10 mouse cellular contexts compared by ENCODE assay signal in genomic region chr9:54438246-54438645, GRCm38 (mm10).
DNase-seq lines count a peak whose midpoint lies in the region; ATAC-seq and TF ChIP-seq lines count a peak whose summit lies in the region.
"Had no signal": no experiment of that assay in that cellular context is flagged by ENCODE, and none has a peak within 500 bp of the region (broad histone marks: within the 10 kb centered on the region; RNA-seq: fewer than 3 reads in every experiment).

No protein-coding gene starts in this region.

- peak; percentile 79 for ATAC-seq in forebrain, embryonic 16.5 days
- ATAC-seq in erythroblast, adult 5-6 weeks (replicated peaks; ENCODE audit: low FRiP score, poor library complexity, severe bottlenecking) = no peak

- no peaks in the 10 kb centered on the region for H3K27me3 ChIP-seq in MEL (ENCODE audit: control insufficient read depth in 1 of 2, insufficient read depth in 2 of 2, low read length in 2 of 2)
- H3K27me3 ChIP-seq in forebrain, embryonic 16.5 days (replicated peaks; ENCODE audit: control insufficient read depth, insufficient read depth, low read length) = no peaks in the 10 kb centered on the region
- H3K27me3 ChIP-seq: limb, embryonic 15.5 days had no signal

- no peak overlapping the region for H3K27ac ChIP-seq in left cerebral cortex, adult 2 months
- no peak overlapping the region for H3K27ac ChIP-seq in MEL (ENCODE audit: control insufficient read depth, low read depth, low read length)
- H3K27ac ChIP-seq in bone marrow macrophage, adult 2 months (ENCODE audit: insufficient read depth, low read depth, low read length) = no peak overlapping the region
- no peak overlapping the region for H3K27ac ChIP-seq in forebrain, embryonic 16.5 days (ENCODE audit: low read length)
- H3K27ac ChIP-seq: limb, embryonic 15.5 days had no signal

- no peak for TF ChIP-seq POLR2A in MEL (IDR thresholded peaks at IDR 0.05; ENCODE audit: control insufficient read depth in 1 of 2, insufficient read depth in 1 of 2, low read depth in 1 of 2, low read length in 2 of 2, poor library complexity in 1 of 2)
- no peak for TF ChIP-seq POLR2A in bone marrow macrophage, adult 2 months (IDR thresholded peaks at IDR 0.05; ENCODE audit: borderline replicate concordance, low read depth, low read length)

- intact Hi-C loops in left cerebral cortex, adult 2 months (cut with DNase I) = loop anchor here (1.0 kb wide), 1 partner anchor 109 kb away; no protein-coding TSS in a partner anchor

- peak; percentile 72 for TF ChIP-seq CTCF in left cerebral cortex, adult 2 months (IDR thresholded peaks at IDR 0.05)
- peak; percentile 76 to 87 (median 84) for TF ChIP-seq CTCF in MEL (IDR thresholded peaks at IDR 0.05 in 2 of 3, conservative IDR thresholded peaks at IDR 0.05 in 1 of 3; ENCODE audit: control insufficient read depth in 1 of 3, insufficient read depth in 1 of 3, low read depth in 2 of 3, low read length in 3 of 3, poor library complexity in 1 of 3, severe bottlenecking in 1 of 3)
- peak; percentile 84 for TF ChIP-seq CTCF in bone marrow macrophage, adult 2 months (IDR thresholded peaks at IDR 0.05; ENCODE audit: low read depth, low read length)

- no peak overlapping the region for H3K9ac ChIP-seq in MEL (ENCODE audit: control insufficient read depth, low read depth, low read length, poor library complexity, severe bottlenecking)
- no peak overlapping the region for H3K9ac ChIP-seq in forebrain, embryonic 16.5 days (replicated peaks; ENCODE audit: low read depth, low read length)
- H3K9ac ChIP-seq: limb, embryonic 15.5 days had no signal

- DNase-seq in left cerebral cortex, adult 2 months (ENCODE audit: extremely low spot score in 1 of 2, low spot score in 2 of 2) = peak in 1 of 2 experiments; percentile 27
- DNase-seq in left cerebral cortex, adult 8-10 months (ENCODE audit: low spot score in 2 of 2) = no peak
- DNase-seq in MEL (ENCODE audit: low read depth, low spot score) = peak; percentile 64
- peak; percentile 27 to 71 for DNase-seq in kidney, postnatal 36 days
- DNase-seq in retina, embryonic 14.5 days (ENCODE audit: low spot score) = peak; percentile 81

- peak; percentile 88 for TF ChIP-seq RAD21 in MEL (IDR thresholded peaks at IDR 0.05; ENCODE audit: low read depth, low read length)

- no peak overlapping the region for H3K4me3 ChIP-seq in left cerebral cortex, adult 2 months
- no peak overlapping the region for H3K4me3 ChIP-seq in MEL (ENCODE audit: control insufficient read depth in 1 of 2, insufficient read depth in 1 of 2, low read depth in 2 of 2, low read length in 2 of 2)
- H3K4me3 ChIP-seq in bone marrow macrophage, adult 2 months (ENCODE audit: insufficient read depth, low read length) = no peak overlapping the region
- no peak overlapping the region for H3K4me3 ChIP-seq in forebrain, embryonic 16.5 days (replicated peaks; ENCODE audit: low read length)
- H3K4me3 ChIP-seq: erythroblast, embryonic 14.5 days; limb, embryonic 15.5 days had no signal

- H3K79me2 ChIP-seq in MEL (ENCODE audit: control insufficient read depth, insufficient read depth, low read length, poor library complexity) = no peaks in the 10 kb centered on the region

- H3K36me3 ChIP-seq in MEL (ENCODE audit: control insufficient read depth in 1 of 2, insufficient read depth in 2 of 2, low read length in 2 of 2) = no peaks in the 10 kb centered on the region
- no peaks in the 10 kb centered on the region for H3K36me3 ChIP-seq in forebrain, embryonic 16.5 days (ENCODE audit: control insufficient read depth, insufficient read depth)
- H3K36me3 ChIP-seq: limb, embryonic 15.5 days had no signal

- H3K4me2 ChIP-seq in forebrain, embryonic 16.5 days (ENCODE audit: low read length) = no peak overlapping the region
- H3K4me2 ChIP-seq: limb, embryonic 15.5 days had no signal

- no peak for TF ChIP-seq EP300 in MEL (IDR thresholded peaks at IDR 0.05; ENCODE audit: low read depth in 1 of 2, low read length in 2 of 2)

- 20% methylated on average over 2 of the region's 2 CpGs for WGBS in forebrain, embryonic 16.5 days

- H3K9me3 ChIP-seq in MEL (replicated peaks; ENCODE audit: insufficient read depth, low read length) = no peaks in the 10 kb centered on the region
- no peaks in the 10 kb centered on the region for H3K9me3 ChIP-seq in forebrain, embryonic 16.5 days (ENCODE audit: control insufficient read depth, low read length)
- H3K9me3 ChIP-seq: limb, embryonic 15.5 days had no signal

- no peaks in the 10 kb centered on the region for H3K4me1 ChIP-seq in MEL (ENCODE audit: control insufficient read depth in 1 of 2, insufficient read depth in 2 of 2, low read length in 2 of 2)
- H3K4me1 ChIP-seq in bone marrow macrophage, adult 2 months (ENCODE audit: control insufficient read depth, insufficient read depth, low read length) = peaks cover 7% of the 10 kb centered on the region; the same call in 1 of the 2 replicates
- no peaks in the 10 kb centered on the region for H3K4me1 ChIP-seq in forebrain, embryonic 16.5 days (replicated peaks; ENCODE audit: control insufficient read depth, insufficient read depth, low read length)
- H3K4me1 ChIP-seq: limb, embryonic 15.5 days had no signal

TF ChIP-seq in MEL, 35 proteins besides CTCF, POLR2A, EP300 and RAD21:
- TF ChIP-seq ZC3H11A (IDR thresholded peaks at IDR 0.05; ENCODE audit: low read depth, low read length) (peak; percentile 83), SMC3 (IDR thresholded peaks at IDR 0.05; ENCODE audit: low read depth, low read length) (peak; percentile 87), BHLHE40 (IDR thresholded peaks at IDR 0.05; ENCODE audit: borderline replicate concordance, low read depth, low read length) (no peak)

Comparison
In these comparisons a context has a peak if more than half of its experiments do, and no peak if none do; other contexts are left out.
1. DNase-seq: peak in MEL (single experiment), kidney, postnatal 36 days (2 of 2) and retina, embryonic 14.5 days (single experiment); none in left cerebral cortex, adult 8-10 months (0 of 2).
2. Peak in every context shown above with its lines, with median percentiles within 50 percentile points of each other: CTCF ChIP-seq.